Mouse (Mus musculus) midbrain, embryonic 15.5 days (tissue): ENCODE results near the gene Hnrnpab. TPM values are rescaled to one million over a fixed set of nuclear protein-coding genes. Genes with fewer than 3 reads are reported as not detected.

ENCODE experiments used
- polyA plus RNA-seq: library from polyadenylated mRNA; unstranded; fragments of >200 nt; fragmentation: Nextera tagmentation; extraction: Ambion mirVana; gene quantifications from 2 replicates; pipeline ENCODE4 v1.2.1, GENCODE M21; 2015

The Hnrnpab gene
- polyA plus RNA-seq, 1 experiment from 2014 or later, result 353 TPM

Other genes with a start within 250 kb of the Hnrnpab start
- gene Phykpl, start 22.1 kb downstream of the Hnrnpab start, polyA plus RNA-seq, result 9.7 and 12.0 TPM in 2 replicates
- gene Nhp2, start 12.9 kb upstream of the Hnrnpab start, polyA plus RNA-seq, result 91.5 and 95.2 TPM in 2 replicates
- 83.7 and 89.3 TPM in 2 replicates for gene Rmnd5b, start 29.0 kb upstream of the Hnrnpab start, polyA plus RNA-seq
- gene N4bp3, start 44.0 kb upstream of the Hnrnpab start, polyA plus RNA-seq, result 20.5 and 21.1 TPM in 2 replicates
- 0.91 and 0.94 TPM in 2 replicates for gene D930048N14Rik, start 44.1 kb upstream of the Hnrnpab start, polyA plus RNA-seq
- gene 0610009B22Rik, start 82.0 kb upstream of the Hnrnpab start, polyA plus RNA-seq, result 81.7 and 86.0 TPM in 2 replicates
- 14.2 and 15.8 TPM in 2 replicates for gene Sec24a, start 156.8 kb upstream of the Hnrnpab start, polyA plus RNA-seq
- gene Sar1b, start 156.8 kb upstream of the Hnrnpab start, polyA plus RNA-seq, result 172 and 174 TPM in 2 replicates